Mouse (Mus musculus): ENCODE measurements at regions not wholly inside any gene's neighbourhood (a gene's known extent, or its start where the extent isn't known, plus 50 kb on each side); places are given as distances from the start of the nearest gene placed in this dataset.

DNA sequence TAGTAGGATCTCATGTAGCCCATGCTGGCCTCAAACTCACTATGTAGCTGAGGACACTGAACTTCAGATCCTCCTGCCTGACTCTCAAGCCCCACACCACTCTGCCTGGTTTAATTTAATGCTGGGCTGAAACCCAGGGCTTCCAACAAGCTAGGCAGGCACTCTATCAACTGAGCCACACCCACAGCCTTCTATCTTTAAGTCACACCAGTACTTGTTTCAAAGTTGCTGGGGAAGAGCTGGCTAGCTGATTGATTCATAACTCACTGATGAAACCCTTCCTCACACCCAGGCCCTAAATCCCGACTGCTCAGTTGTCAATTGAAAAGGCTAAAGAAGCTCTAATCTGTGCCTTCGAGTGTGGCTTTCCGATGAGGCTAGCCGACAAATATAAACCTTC is 241.8 kb downstream of the Insig2 start:
- TF ChIP-seq FLI1 (IDR thresholded peaks at IDR 0.05; ENCODE audit: low read length), result no peak
- no peak for TF ChIP-seq GATA1 (IDR thresholded peaks at IDR 0.05; ENCODE audit: borderline replicate concordance, low read length)
